Mouse (Mus musculus) olfactory bulb, adult 2 months (tissue): ENCODE data around the gene Mrpl42.

Experiments
- CTCF ChIP-seq: fragments of 200-500 bp; IDR thresholded peaks from 2 replicates; pipeline ENCODE4 v1.5.1; 2012; ENCODE audit warnings: low read depth, mild to moderate bottlenecking, low read length, moderate library complexity; ENCODE audit not compliant: insufficient read depth
- POLR2A ChIP-seq: fragments of 200-500 bp; IDR thresholded peaks from 2 replicates; pipeline ENCODE4 v1.6.1; 2012; ENCODE audit warnings: mild to moderate bottlenecking, low read depth, low read length, moderate library complexity; ENCODE audit not compliant: insufficient read depth

DNA sequence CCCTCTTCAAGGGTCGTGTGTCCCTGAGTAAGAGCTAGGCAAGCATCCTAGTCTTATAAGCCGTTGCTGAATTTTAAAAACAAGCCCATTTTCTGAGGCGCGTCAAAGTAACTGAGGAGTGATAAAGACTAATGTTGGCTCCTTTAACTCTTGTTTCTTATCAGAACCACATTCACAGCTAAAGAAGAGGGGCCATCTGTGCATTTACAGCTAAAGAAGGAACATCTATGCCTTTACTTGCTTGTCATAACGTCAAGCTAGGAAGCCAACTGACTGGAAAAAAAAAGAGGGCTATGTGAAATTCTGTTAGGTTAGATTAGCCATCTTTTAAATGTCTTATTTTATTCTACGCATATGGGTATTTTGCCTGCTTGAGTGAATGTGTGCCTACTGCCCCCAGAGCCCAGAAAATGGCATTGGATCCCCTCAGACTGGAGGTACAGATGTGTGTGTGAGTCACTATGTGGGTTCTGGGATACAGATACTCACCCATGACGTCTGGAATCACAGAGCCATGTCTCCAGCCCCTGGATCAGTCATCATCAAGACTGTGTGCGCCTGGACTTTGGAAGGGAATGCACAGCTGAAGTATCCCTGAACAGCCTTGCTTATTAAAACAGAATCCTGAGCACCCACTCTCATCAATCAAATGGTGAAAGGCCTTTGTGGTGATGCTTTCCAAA lies 44.2 kb downstream of the Mrpl42 start:
- no peak for TF ChIP-seq CTCF
- TF ChIP-seq POLR2A, result no peak
